Mouse (Mus musculus) olfactory bulb, adult 2 months (tissue): ENCODE results near the gene Mrps27.

ENCODE experiments used
- CTCF ChIP-seq: fragments of 200-500 bp; IDR thresholded peaks from 2 replicates; pipeline ENCODE4 v1.5.1; 2012; ENCODE audit warnings: low read depth, mild to moderate bottlenecking, low read length, moderate library complexity; ENCODE audit not compliant: insufficient read depth
- POLR2A ChIP-seq: fragments of 200-500 bp; IDR thresholded peaks from 2 replicates; pipeline ENCODE4 v1.6.1; 2012; ENCODE audit warnings: mild to moderate bottlenecking, low read depth, low read length, moderate library complexity; ENCODE audit not compliant: insufficient read depth

DNA sequence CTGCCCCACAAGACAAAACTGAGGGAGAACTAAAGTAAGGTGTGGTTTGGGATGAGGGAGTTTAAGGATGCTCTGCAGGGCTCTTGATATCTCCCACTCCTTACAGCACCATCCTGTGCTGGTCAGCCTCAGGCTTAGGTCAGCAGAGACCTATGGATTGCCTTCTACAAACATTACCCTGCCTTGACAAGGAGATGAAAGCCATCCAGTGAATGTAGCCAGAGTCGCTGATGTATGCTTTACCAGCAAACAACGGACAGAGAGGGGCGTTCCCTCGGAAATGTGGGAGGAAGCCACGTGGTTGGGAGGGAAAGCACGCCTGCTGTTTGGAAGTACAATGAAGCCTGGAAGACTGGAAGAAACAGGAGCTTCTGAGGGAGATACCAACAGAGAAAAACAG, 100.3 kb downstream of the Mrps27 start:
- TF ChIP-seq CTCF (no peak), POLR2A (no peak)
